Mouse (Mus musculus): ENCODE measurements around the gene Olfr907.

Gene Olfr907

DNA sequence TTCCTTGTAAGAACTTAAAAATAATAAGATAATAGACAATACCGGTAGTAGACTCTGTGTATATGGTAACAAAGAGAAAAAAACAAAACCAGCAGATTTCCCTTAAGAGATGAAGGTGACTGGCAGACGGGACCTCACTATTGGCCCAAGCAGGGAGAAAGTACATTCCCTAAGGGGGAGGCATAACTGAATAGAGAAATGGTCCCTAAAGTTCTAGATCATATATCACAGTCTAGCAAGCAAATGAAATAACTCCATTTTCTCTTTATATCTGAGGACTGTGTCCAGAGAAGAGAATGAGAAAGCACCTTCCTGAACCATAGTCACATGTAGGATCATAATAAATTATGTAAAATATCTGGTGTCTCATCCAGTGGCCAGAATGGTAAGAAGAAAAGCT, at the start of gene Olfr907:
TSS of gene Olfr907 (plus strand) at position 301 of the 400 bp plus-strand sequence.
- DNase-seq: no peak

DNA sequence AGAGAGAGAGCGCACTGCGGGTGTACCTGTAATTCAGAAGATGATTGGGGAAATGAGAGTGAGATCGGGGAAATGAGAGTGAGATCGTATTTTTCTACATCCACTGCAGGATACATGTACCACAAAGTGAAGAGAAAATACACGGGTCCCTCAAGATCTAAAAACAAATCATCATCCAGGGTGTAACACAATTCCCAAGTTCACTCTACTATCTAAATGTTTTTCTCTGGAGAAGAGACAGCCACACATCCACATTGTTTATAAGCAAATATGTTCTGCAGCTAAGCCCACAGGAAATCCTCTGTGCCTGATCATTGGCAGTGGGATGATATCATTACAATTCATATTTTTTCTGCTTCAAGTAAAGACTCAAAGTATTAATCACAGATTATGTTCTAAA, 48.2 kb upstream of the Olfr907 start, which contains the start of gene Olfr902:
TSS of gene Olfr902 (plus strand) at position 301 of the 400 bp plus-strand sequence.
- DNase-seq: no peak

DNA sequence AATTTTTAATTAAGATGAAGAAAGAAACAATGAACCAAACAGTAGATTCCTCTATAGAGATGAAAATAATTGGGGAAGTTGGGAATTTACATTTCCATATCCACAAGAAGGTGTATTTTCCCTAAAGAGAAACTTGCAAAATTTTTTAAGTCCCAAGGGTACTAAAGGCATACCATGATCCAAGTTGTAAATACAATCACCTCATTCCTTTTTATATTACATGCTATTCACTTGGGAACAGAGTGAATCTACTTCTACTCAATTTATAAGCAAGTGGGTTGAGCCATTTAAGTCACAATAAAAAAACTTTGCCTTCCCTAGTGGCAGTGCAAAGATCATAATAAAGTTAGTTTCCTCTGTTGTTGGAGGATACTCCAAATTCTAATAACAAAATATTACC, 32.8 kb upstream of the Olfr907 start, which contains the start of gene Olfr904:
TSS of gene Olfr904 (plus strand) at position 301 of the 400 bp plus-strand sequence.
- no peak for DNase-seq

DNA sequence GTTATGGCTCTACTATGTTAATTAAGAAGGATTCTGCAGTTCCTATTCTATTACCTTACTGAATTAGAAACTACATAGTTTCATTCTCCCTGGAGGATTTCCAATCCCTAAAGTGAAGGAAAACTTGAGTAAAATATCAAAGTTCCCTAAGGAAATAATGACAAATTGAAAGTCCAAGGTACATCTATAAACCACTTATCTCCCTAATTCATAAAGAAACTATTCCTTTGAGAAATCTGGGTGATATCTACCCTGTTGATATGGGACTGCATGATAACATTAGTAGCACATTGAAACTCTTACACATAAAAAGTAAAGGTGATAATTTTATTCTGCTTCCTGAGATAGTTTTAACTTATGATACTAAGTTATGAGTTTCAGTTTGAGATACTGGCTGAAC, 24.8 kb upstream of the Olfr907 start, which contains the start of gene Olfr905:
TSS of gene Olfr905 (plus strand) at position 301 of the 400 bp plus-strand sequence.
- DNase-seq: no peak

DNA sequence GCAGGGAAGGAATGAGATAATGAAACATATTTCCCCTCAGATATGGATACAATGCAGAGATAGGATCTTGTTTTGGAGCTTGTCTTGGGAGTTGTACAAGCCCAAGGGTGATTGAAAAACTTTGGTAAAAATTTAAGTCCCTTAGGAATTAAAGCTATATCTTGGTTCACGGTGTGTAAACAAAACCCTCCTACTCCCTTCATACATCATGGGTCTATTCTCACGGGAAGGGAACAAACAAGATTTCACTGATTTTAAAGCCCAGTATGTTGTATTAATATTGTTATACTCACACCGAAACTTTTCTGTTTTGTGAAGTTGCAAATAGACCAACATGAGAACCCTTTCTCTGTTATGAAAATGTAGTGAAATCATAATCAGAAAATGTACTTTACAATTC, 8.8 kb upstream of the Olfr907 start, which contains the start of gene Olfr906:
TSS of gene Olfr906 (plus strand) at position 301 of the 400 bp plus-strand sequence.
- no peak for DNase-seq

DNA sequence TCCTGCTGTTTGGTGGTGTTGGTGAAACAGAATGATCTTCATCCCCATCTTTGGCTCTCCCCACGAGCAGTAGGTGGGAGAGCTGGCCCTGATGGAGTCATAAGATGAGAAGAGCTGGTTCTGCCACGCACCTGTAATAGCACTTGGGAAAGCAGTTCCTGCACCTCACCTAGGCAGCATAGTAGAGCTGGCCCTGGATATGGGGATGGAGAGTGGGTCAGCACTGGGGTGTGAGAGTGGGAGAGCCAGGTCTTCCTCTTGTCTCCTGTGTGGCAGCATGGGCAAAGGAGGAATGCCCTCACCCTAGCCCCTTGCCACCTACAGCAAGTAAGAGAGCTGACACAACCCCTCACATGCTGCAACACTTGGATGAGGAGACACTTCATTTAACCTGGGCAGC, 16.8 kb downstream of the Olfr907 start:
- DNase-seq: no peak

DNA sequence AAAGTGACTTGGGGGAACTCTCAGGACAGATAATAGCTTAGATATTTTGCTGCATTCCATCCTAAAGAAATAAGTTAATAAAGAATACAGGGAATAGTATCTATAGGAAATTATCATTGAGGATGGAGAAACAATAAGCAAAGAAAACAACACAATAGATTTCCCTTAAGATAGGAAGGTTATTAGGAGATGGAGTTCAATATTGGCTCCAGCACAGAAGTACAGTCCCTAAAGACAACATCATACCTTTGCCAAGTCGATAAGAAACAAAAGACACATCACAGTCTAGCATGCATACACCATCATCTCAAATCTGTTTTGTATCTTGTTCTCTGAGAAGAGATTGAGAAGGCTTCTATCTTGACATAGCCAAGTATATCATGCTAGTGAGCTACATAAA, 25.7 kb downstream of the Olfr907 start, which contains the start of gene Olfr911-ps1:
TSS of gene Olfr911-ps1 (plus strand) at position 301 of the 400 bp plus-strand sequence.
- no peak for DNase-seq

DNA sequence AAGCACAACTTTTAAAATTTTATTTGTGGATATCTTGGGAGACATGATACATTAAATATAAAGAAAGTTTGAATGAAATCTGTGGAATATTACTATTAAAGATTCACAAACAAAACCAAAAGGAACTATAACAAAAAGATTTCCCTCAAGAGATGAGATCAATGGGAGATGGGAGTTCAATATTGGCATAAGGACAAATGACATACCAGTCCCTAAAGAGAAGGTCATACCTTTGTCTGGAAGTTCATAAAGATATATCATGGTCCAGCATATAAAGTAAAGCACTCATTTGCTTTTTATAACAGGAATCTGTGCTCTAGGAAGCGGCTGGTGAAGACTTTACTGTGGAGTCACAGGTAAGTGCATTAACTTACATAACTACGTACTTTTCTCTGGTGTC, 41.9 kb downstream of the Olfr907 start, which contains the start of gene Olfr910:
TSS of gene Olfr910 (plus strand) at position 301 of the 400 bp plus-strand sequence.
- DNase-seq: no peak

Measured in retina, postnatal 1 day (tissue).